Mouse (Mus musculus) heart, embryonic 13.5 days (tissue): ENCODE measurements around the gene Rab22a. TPM values are rescaled to one million over a fixed set of nuclear protein-coding genes. Genes with fewer than 3 reads are reported as not detected.
"Not testable (repeated sequence)": the region's sequence is repeated elsewhere in the genome, so short reads cannot be mapped to it uniquely, and the experiment has no call there.

ENCODE experiments used
- ATAC-seq: fragments of 200-750 bp; cut with Nextera tagmentation; 2 replicates; pipeline ENCODE4 v1.8.0; 2017; ENCODE audit warnings: moderate TSS enrichment; ENCODE audit not compliant: insufficient number of reproducible peaks, low FRiP score, low TSS enrichment; ENCODE audit errors: extremely low read depth
- H3K27ac ChIP-seq: fragments of 300-500 bp; sonication (generic); replicated peaks from 2 replicates; pipeline ENCODE4 v1.5.1; 2015; ENCODE audit warnings: moderate library complexity, mild to moderate bottlenecking, inconsistent platforms
- H3K27me3 ChIP-seq: fragments of 300-500 bp; sonication (generic); replicated peaks from 2 replicates; pipeline ENCODE4 v1.6.1; 2015; ENCODE audit warnings: mild to moderate bottlenecking, inconsistent platforms
- H3K36me3 ChIP-seq: fragments of 300-500 bp; sonication (generic); 2 replicates; pipeline ENCODE4 v1.6.1; 2015; ENCODE audit warnings: mild to moderate bottlenecking, inconsistent platforms
- H3K4me1 ChIP-seq: fragments of 300-500 bp; sonication (generic); 2 replicates; pipeline ENCODE4 v1.6.1; 2015; ENCODE audit warnings: inconsistent platforms
- H3K4me2 ChIP-seq: fragments of 300-500 bp; sonication (generic); 2 replicates; pipeline ENCODE4 v1.6.1; 2015; ENCODE audit warnings: inconsistent platforms, mild to moderate bottlenecking, moderate library complexity
- H3K4me3 ChIP-seq: fragments of 300-500 bp; sonication (generic); 2 replicates; pipeline ENCODE4 v1.5.1; 2015; ENCODE audit warnings: moderate library complexity, mild to moderate bottlenecking, inconsistent platforms
- H3K9ac ChIP-seq: fragments of 300-500 bp; sonication (generic); 2 replicates; pipeline ENCODE4 v1.6.1; 2015; ENCODE audit warnings: inconsistent platforms, mild to moderate bottlenecking, moderate library complexity
- H3K9me3 ChIP-seq: fragments of 300-500 bp; sonication (generic); 2 replicates; pipeline ENCODE4 v1.6.1; 2016; ENCODE audit warnings: inconsistent platforms
- WGBS: fragments of 180-500 bp; shearing (Covaris S2); methylation state at CpG from one replicate; pipeline ENCODE4 v1.1.7; 2015; ENCODE audit warnings: mixed read lengths; 5-methylcytosine and 5-hydroxymethylcytosine counted together
- polyA plus RNA-seq: library from polyadenylated mRNA; unstranded; fragments of >200 nt; fragmentation: Nextera tagmentation; extraction: Ambion mirVana; gene quantifications from 2 replicates; pipeline ENCODE4 v1.2.1, GENCODE M21; 2015

Gene Rab22a
- 25.5 and 26.0 TPM in 2 replicates for polyA plus RNA-seq

DNA sequence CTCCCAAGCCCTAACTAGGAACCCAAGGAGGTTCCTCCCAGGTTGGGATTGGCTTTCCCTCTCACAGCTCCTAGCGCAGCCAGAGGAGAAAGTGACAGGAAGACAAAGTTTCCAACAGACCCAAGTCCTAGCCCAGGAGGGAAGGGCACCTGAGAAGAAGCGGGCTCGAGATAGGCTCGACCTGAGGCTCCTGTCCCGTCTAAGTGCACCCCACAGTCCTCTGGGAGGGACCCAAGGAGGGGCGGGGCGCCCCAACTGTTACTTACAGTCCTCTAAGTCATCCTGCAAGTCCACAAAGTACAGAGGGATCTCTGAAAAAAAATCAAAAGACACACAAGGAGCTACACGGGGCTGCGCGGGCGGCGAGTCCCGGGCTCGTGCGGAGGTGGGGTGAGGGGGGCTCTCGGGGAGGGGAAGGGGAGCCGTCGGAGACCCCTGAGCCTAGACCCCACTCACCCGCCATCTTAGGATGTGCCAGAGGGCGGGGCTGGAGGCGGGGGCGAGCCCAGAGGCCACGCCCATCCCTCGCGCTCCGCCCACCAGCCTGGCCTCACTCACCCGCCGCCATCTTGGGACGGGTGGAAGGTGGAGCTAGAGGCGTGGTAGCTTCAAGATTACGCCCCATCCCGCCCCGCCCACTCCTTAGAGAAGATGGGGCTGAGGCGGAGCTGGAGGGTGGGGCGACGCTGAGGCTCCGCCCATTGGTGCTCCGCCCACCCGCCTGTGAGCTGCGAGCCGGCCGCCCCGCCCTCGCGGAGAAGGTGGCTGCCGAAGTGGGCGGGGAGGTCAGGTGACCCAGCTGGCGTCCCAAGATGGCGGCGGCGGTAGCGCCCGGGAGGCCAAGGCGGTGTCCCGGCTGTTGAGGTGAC, at the start of gene Rab22a:
Gene Rab22a, plus strand, starts transcription at position 704 of the 869 bp plus-strand sequence.
- Histone ChIP-seq H3K27ac (peak within 1 kb of the TSS; percentile 79), H3K36me3 (peaks cover 35% of the 10 kb centered on the region), H3K9me3 (no peaks in the 10 kb centered on the region), H3K4me1 (peaks cover 47% of the 10 kb centered on the region), H3K4me2 (peak within 1 kb of the TSS; percentile 84), H3K9ac (peak within 1 kb of the TSS; percentile 99), H3K4me3 (peak within 1 kb of the TSS; percentile 99), H3K27me3 (no peaks in the 10 kb centered on the region)
- WGBS: under 1% methylated on average over 55 of the region's 55 CpGs
- ATAC-seq: peak; percentile 98

GRCm38 (mm10) chr2:173615378-173616081, 44.0 kb upstream of the Rab22a start:
- Histone ChIP-seq H3K4me3 (no peak overlapping the region), H3K27ac (no peak overlapping the region), H3K27me3 (no peaks in the 10 kb centered on the region), H3K4me1 (no peaks in the 10 kb centered on the region), H3K4me2 (no peak overlapping the region), H3K36me3 (peaks cover 31% of the 10 kb centered on the region), H3K9ac (no peak overlapping the region), H3K9me3 (no peaks in the 10 kb centered on the region)
- ATAC-seq: no peak
- WGBS: 86% methylated on average over 11 of the region's 11 CpGs

DNA sequence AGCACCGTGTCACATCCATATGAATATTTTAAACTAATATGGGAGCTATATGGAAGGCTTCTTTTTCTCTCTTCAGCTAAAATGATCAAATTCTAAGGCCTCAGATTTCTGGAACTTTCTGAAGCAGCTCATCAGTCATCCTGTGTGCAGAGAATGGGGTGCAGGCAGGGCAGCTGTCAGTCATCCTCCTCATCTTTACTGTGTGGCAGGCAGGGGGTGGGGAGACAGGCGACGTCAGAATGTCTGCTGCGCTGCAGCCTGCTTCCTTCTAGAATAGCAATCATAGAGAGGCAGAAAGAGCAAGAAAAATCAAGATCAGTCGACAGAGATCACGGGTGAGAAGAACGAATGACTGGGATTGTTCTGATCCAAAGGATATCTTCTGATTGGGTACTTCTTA, 43.4 kb upstream of the Rab22a start:
- Histone ChIP-seq H3K4me2 (no peak overlapping the region), H3K4me3 (no peak overlapping the region), H3K27me3 (no peaks in the 10 kb centered on the region), H3K36me3 (peaks cover 25% of the 10 kb centered on the region), H3K9ac (no peak overlapping the region), H3K27ac (no peak overlapping the region), H3K9me3 (no peaks in the 10 kb centered on the region), H3K4me1 (no peaks in the 10 kb centered on the region)
- ATAC-seq: no peak
- WGBS: 82% methylated on average over 7 of the region's 7 CpGs

DNA sequence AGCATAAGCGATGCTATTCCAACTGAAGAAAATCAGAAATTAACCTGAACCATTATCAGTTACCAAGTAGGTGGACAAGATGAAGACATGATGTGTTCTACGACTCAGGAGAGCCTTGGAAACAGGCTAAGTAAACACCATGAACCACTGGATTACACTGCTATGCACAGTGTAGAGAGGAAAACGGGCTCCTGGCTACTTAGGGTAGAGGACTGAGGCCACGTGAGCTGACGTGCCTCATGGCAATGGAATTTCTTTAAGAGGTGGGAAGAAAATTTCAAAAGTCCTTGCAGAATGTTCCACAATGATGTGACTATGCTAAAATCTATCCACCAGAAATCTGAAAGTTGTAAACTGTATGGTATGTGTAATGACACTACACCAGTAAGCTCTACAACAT, 40.4 kb upstream of the Rab22a start:
- H3K4me1 ChIP-seq: no peaks in the 10 kb centered on the region
- H3K4me2 ChIP-seq: no peak overlapping the region
- peaks cover 16% of the 10 kb centered on the region for H3K36me3 ChIP-seq
- WGBS: 87% methylated on average over 5 of the region's 5 CpGs
- no peaks in the 10 kb centered on the region for H3K27me3 ChIP-seq
- no peak overlapping the region for H3K27ac ChIP-seq
- no peak overlapping the region for H3K9ac ChIP-seq
- H3K4me3 ChIP-seq: no peak overlapping the region
- no peak for ATAC-seq
- no peaks in the 10 kb centered on the region for H3K9me3 ChIP-seq

- 91% methylated on average over 4 of the region's 4 CpGs for WGBS
Observed at GRCm38 (mm10) chr2:173620645-173621044, 38.9 kb upstream of the Rab22a start.

GRCm38 (mm10) chr2:173622173-173622601, 37.4 kb upstream of the Rab22a start:
- Histone ChIP-seq H3K4me2 (no peak overlapping the region), H3K4me3 (no peak overlapping the region), H3K27me3 (no peaks in the 10 kb centered on the region), H3K9ac (no peak overlapping the region), H3K36me3 (no peaks in the 10 kb centered on the region; the same call in 1 of the 2 replicates), H3K27ac (no peak overlapping the region), H3K9me3 (no peaks in the 10 kb centered on the region), H3K4me1 (no peaks in the 10 kb centered on the region)
- 61% methylated on average over 7 of the region's 7 CpGs for WGBS
- no peak for ATAC-seq

More at GRCm38 (mm10) chr2:173620645-173621044, 38.9 kb upstream of the Rab22a start:
- Histone ChIP-seq H3K9ac (no peak overlapping the region), H3K4me3 (no peak overlapping the region), H3K4me2 (no peak overlapping the region), H3K27me3 (no peaks in the 10 kb centered on the region), H3K9me3 (no peaks in the 10 kb centered on the region), H3K27ac (no peak overlapping the region), H3K4me1 (no peaks in the 10 kb centered on the region), H3K36me3 (peaks cover 3% of the 10 kb centered on the region; the same call in 1 of the 2 replicates)
- no peak for ATAC-seq

- no peak for ATAC-seq
- no peak overlapping the region for H3K4me3 ChIP-seq
- no peaks in the 10 kb centered on the region for H3K27me3 ChIP-seq
- H3K4me1 ChIP-seq: no peaks in the 10 kb centered on the region
- H3K36me3 ChIP-seq: no peaks in the 10 kb centered on the region; the same call in 1 of the 2 replicates
- no peak overlapping the region for H3K27ac ChIP-seq
- H3K9ac ChIP-seq: no peak overlapping the region
- no peaks in the 10 kb centered on the region for H3K9me3 ChIP-seq
- no peak overlapping the region for H3K4me2 ChIP-seq
- 56% methylated on average over 7 of the region's 7 CpGs for WGBS
Observed at GRCm38 (mm10) chr2:173624667-173625066, 34.9 kb upstream of the Rab22a start.

DNA sequence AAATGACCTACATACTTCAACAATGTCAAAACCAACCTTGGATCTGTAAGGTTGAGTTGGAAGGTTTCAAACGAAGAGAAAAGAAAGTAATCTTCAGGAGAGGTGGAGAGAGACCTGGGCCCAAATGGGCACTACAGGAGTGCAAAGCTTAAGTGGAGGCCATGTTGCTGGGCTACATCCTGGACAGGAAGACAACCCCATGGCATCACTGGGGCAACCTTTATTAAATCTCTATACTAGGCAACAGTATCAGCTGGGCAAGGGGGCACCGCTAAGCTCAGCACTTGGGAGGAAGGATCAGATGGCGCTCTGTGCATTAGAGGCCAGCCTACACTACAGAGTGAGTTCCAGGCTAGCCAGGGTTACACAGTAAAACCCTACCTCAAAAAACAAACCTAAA, 33.8 kb upstream of the Rab22a start:
- Histone ChIP-seq H3K9ac (no peak overlapping the region), H3K9me3 (no peaks in the 10 kb centered on the region), H3K27ac (no peak overlapping the region), H3K27me3 (no peaks in the 10 kb centered on the region), H3K36me3 (no peaks in the 10 kb centered on the region), H3K4me1 (no peaks in the 10 kb centered on the region), H3K4me3 (no peak overlapping the region), H3K4me2 (no peak overlapping the region)
- ATAC-seq: no peak
- WGBS: 87% methylated on average over 3 of the region's 3 CpGs

- not testable (repeated sequence) for H3K4me3 ChIP-seq, H3K27ac ChIP-seq, ATAC-seq, H3K36me3 ChIP-seq, H3K9me3 ChIP-seq, H3K4me1 ChIP-seq, H3K27me3 ChIP-seq, H3K9ac ChIP-seq, H3K4me2 ChIP-seq
- 85% methylated on average over 15 of the region's 15 CpGs for WGBS
Observed at GRCm38 (mm10) chr2:173634106-173634505, 25.5 kb upstream of the Rab22a start.

- no peak for ATAC-seq
- H3K27me3 ChIP-seq: no peaks in the 10 kb centered on the region
- no peak overlapping the region for H3K4me2 ChIP-seq
- no peak overlapping the region for H3K9ac ChIP-seq
- no peak overlapping the region for H3K27ac ChIP-seq
- H3K9me3 ChIP-seq: no peaks in the 10 kb centered on the region
- H3K4me3 ChIP-seq: no peak overlapping the region
- H3K4me1 ChIP-seq: peaks cover 10% of the 10 kb centered on the region
- H3K36me3 ChIP-seq: peaks cover 17% of the 10 kb centered on the region
Observed at GRCm38 (mm10) chr2:173641370-173641769, 18.2 kb upstream of the Rab22a start.

DNA sequence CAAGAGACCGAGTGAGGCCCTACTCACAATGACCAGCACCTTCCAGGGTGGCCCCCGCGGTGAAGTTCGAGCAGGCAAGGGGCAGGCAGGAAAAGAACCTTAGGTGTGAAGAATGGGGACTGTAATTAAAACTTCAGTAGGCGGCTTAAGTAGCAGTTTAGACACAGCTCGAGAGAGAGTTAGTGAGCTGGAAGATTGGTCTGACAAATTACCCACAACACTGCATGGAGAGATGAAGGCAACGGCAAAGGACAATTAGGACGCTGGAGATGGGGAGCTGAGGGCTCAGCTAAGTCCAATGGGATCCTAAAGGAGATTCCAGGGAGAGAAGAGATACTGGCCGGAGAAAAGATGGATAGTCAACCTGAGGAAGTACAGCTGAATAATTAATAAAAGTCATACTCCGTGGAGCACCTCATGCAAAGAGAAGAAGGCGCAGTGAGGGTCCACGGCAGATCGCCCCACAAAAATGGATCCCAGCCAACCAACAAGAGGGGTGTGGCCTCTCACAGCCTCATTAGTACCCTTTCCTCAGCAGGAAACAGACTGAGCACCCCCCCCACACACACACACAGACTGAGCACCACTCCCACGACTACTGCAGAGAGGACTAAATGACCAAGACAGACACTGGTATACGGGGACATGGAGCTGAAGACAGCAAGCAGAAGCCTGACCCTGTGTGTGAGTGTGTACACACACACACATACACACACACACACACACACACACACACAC, 17.1 kb upstream of the Rab22a start:
- Histone ChIP-seq H3K9ac (no peak overlapping the region), H3K9me3 (no peaks in the 10 kb centered on the region), H3K27me3 (no peaks in the 10 kb centered on the region), H3K27ac (no peak overlapping the region), H3K36me3 (peaks cover 22% of the 10 kb centered on the region), H3K4me3 (no peak overlapping the region), H3K4me1 (peaks cover 10% of the 10 kb centered on the region), H3K4me2 (no peak overlapping the region)
- ATAC-seq: no peak
- 78% methylated on average over 15 of the region's 15 CpGs for WGBS
